In the genomic region with DNA sequence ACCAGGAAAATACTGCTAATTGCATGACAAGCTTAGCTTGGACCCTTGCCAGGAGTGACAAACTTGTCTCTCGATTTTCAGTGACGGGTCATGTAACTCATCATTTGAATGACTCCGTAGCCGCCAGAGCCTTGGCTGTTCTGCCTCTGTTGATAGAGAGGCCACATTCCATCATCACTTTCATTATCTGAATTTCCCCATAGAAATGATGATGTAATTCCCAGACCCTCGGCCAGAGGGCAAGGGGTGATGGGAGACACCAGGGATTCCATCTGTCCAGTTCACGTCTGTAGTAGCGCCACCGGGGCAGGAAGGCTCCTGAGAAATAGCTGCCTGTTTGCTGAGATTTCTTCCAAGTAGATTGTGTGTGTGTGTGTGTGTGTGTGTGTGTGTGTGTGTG, we compare ENCODE assay signal across 17 mouse cellular contexts. TPM values are rescaled to one million over a fixed set of nuclear protein-coding genes. Genes with fewer than 3 reads are reported as not detected.
A peak's percentile ranks its signal among the peaks of the same experiment; 100 is the strongest.
DNase-seq lines count a peak whose midpoint lies in the region; ATAC-seq lines count a peak whose summit lies in the region.
"Had no signal": no experiment of that assay in that cellular context is flagged by ENCODE, and none has a peak within 500 bp of the region (broad histone marks: within the 10 kb centered on the region; RNA-seq: fewer than 3 reads in every experiment).

No protein-coding gene starts in this region.

- no peak overlapping the region for H3K4me2 ChIP-seq in lung, embryonic 16.5 days (ENCODE audit: low read depth, low read length)
- H3K4me2 ChIP-seq in heart, embryonic 16.5 days (ENCODE audit: low read depth, low read length), result peak overlapping the region; percentile 25
- H3K4me2 ChIP-seq: hindbrain, embryonic 15.5 days; neural tube, embryonic 13.5 days had no signal

- H3K9me3 ChIP-seq in lung, embryonic 16.5 days (ENCODE audit: control insufficient read depth, low read length), result no peaks in the 10 kb centered on the region
- no peaks in the 10 kb centered on the region for H3K9me3 ChIP-seq in heart, embryonic 16.5 days (replicated peaks; ENCODE audit: control insufficient read depth, low read length)
- H3K9me3 ChIP-seq: hindbrain, embryonic 15.5 days; neural tube, embryonic 13.5 days had no signal

- DNase-seq in adrenal gland, postnatal 36 days, result peak; percentile 27 to 32
- no peak for DNase-seq in adrenal gland, adult 8-10 months
- DNase-seq in lung, postnatal 25 days (ENCODE audit: low spot score), result no peak
- no peak for DNase-seq in ovary, postnatal 36 days (ENCODE audit: low spot score)
- DNase-seq in layer of hippocampus, postnatal 36 days, result no peak
- DNase-seq in frontal cortex, postnatal 10 days (ENCODE audit: low spot score in 2 of 2), result no peak
- DNase-seq: cerebellum, adult 8-10 months; gastrocnemius, postnatal 14 days; kidney, adult 8-10 months; right cerebral cortex, adult 18-20 months had no signal

- no peaks in the 10 kb centered on the region for H3K27me3 ChIP-seq in lung, embryonic 16.5 days (ENCODE audit: control insufficient read depth, insufficient read depth, low read depth, low read length)
- no peaks in the 10 kb centered on the region for H3K27me3 ChIP-seq in heart, embryonic 16.5 days (ENCODE audit: control insufficient read depth, insufficient read depth, low read length)
- H3K27me3 ChIP-seq: hindbrain, embryonic 15.5 days; neural tube, embryonic 13.5 days had no signal

- H3K4me1 ChIP-seq in lung, embryonic 16.5 days (replicated peaks; ENCODE audit: control insufficient read depth, insufficient read depth, low read length), result peaks cover 43% of the 10 kb centered on the region
- peaks cover 41% of the 10 kb centered on the region for H3K4me1 ChIP-seq in heart, embryonic 16.5 days (ENCODE audit: control insufficient read depth, insufficient read depth, low read length)

- no peak overlapping the region for H3K4me3 ChIP-seq in lung, embryonic 16.5 days (ENCODE audit: low read length)
- H3K4me3 ChIP-seq in heart, embryonic 16.5 days (ENCODE audit: low read length), result no peak overlapping the region
- H3K4me3 ChIP-seq: erythroblast, embryonic 14.5 days; hindbrain, embryonic 15.5 days; layer of hippocampus, adult 2 months; neural tube, embryonic 13.5 days had no signal

- H3K36me3 ChIP-seq in lung, embryonic 16.5 days (ENCODE audit: control insufficient read depth, insufficient read depth, low read length), result no peaks in the 10 kb centered on the region
- H3K36me3 ChIP-seq in heart, embryonic 16.5 days (ENCODE audit: control insufficient read depth, insufficient read depth), result no peaks in the 10 kb centered on the region
- H3K36me3 ChIP-seq: hindbrain, embryonic 15.5 days; neural tube, embryonic 13.5 days had no signal

- ATAC-seq in lung, embryonic 16.5 days (ENCODE audit: low read depth), result peak; percentile 44; the same call in 1 of the 2 replicates
- peak; percentile 49 for ATAC-seq in heart, embryonic 16.5 days (replicated peaks; ENCODE audit: extremely low read depth, insufficient read depth, low FRiP score)
- ATAC-seq: forebrain, embryonic 16.5 days had no signal

- H3K9ac ChIP-seq in lung, embryonic 16.5 days (ENCODE audit: low read length), result no peak overlapping the region
- no peak overlapping the region for H3K9ac ChIP-seq in heart, embryonic 16.5 days (ENCODE audit: low read length)
- H3K9ac ChIP-seq: hindbrain, embryonic 15.5 days; neural tube, embryonic 13.5 days had no signal

- WGBS in lung, embryonic 16.5 days, result 41% methylated on average over 8 of the region's 8 CpGs
- WGBS in heart, embryonic 16.5 days, result 14% methylated on average over 8 of the region's 8 CpGs

- no peak overlapping the region for H3K27ac ChIP-seq in lung, embryonic 16.5 days (ENCODE audit: low read length)
- H3K27ac ChIP-seq in heart, embryonic 16.5 days (ENCODE audit: low read length), result 0 out of 2 replicates have a peak overlapping the region, but pooled peaks have one; percentile 9
- H3K27ac ChIP-seq: hindbrain, embryonic 15.5 days; layer of hippocampus, adult 2 months; neural tube, embryonic 13.5 days had no signal

RNA-seq across cellular contexts. Expression of a gene that starts 40.7 kb away (rescaled TPM):
- 10 to 100 TPM; 14.1 to 18.8 TPM for total RNA-seq in adrenal gland, postnatal 36 days (2021)
- 10 to 100 TPM; 10.1 to 18.0 (median 12.0) TPM for total RNA-seq in adrenal gland, adult 8-10 months (2022)
- polyA plus RNA-seq in lung, embryonic 16.5 days (2015; fragmentation: Nextera tagmentation; extraction: Ambion mirVana), result 12.9 and 13.8 TPM in 2 replicates
- polyA plus RNA-seq in heart, embryonic 16.5 days (2015; fragmentation: Nextera tagmentation; extraction: Ambion mirVana), result 3.3 and 3.8 TPM in 2 replicates
- 10 to 100 TPM; 19.8 to 20.9 TPM for total RNA-seq in layer of hippocampus, postnatal 36 days (2021)

Comparison
In these comparisons a context has a peak if more than half of its experiments do, and no peak if none do; other contexts are left out.
1. DNase-seq: peak in adrenal gland, postnatal 36 days (2 of 2); none in adrenal gland, adult 8-10 months (single experiment), lung, postnatal 25 days (single experiment), ovary, postnatal 36 days (single experiment), layer of hippocampus, postnatal 36 days (0 of 2) and frontal cortex, postnatal 10 days (0 of 2).